Mouse (Mus musculus): ENCODE measurements at regions not wholly inside any gene's neighbourhood (a gene's known extent, or its start where the extent isn't known, plus 50 kb on each side); places are given as distances from the start of the nearest gene placed in this dataset.

- TF ChIP-seq CTCF (IDR thresholded peaks at IDR 0.05; ENCODE audit: borderline replicate concordance, extremely low read depth, insufficient read depth, insufficient read length) (no peak), POLR2A (IDR thresholded peaks at IDR 0.05; ENCODE audit: borderline replicate concordance, extremely low read depth, insufficient read depth, insufficient read length, poor library complexity, severe bottlenecking) (no peak)
Measured at GRCm38 (mm10) chr3:70312034-70312433, 304.6 kb downstream of the Otol1 start.
